25 mouse cellular contexts compared by ENCODE assay signal in genomic region chr5:139248846-139249245, GRCm38 (mm10). TPM values are rescaled to one million over a fixed set of nuclear protein-coding genes. Genes with fewer than 3 reads are reported as not detected.
DNase-seq lines count a peak whose midpoint lies in the region; ATAC-seq lines count a peak whose summit lies in the region.
"Had no signal": no experiment of that assay in that cellular context is flagged by ENCODE, and none has a peak within 500 bp of the region (broad histone marks: within the 10 kb centered on the region; RNA-seq: fewer than 3 reads in every experiment).

No protein-coding gene starts in this region.

- no peak overlapping the region for H3K4me2 ChIP-seq in midbrain, embryonic 11.5 days
- H3K4me2 ChIP-seq in midbrain, embryonic 15.5 days: no peak overlapping the region
- H3K4me2 ChIP-seq: embryonic facial prominence, embryonic 12.5 days; embryonic facial prominence, embryonic 15.5 days; hindbrain, embryonic 12.5 days had no signal

- H3K4me3 ChIP-seq in midbrain, embryonic 11.5 days (ENCODE audit: low read depth, low read length): no peak overlapping the region
- no peak overlapping the region for H3K4me3 ChIP-seq in midbrain, embryonic 15.5 days
- H3K4me3 ChIP-seq: embryonic facial prominence, embryonic 12.5 days; embryonic facial prominence, embryonic 15.5 days; heart, adult 2 months; heart, embryonic 10.5 days; hindbrain, embryonic 12.5 days had no signal

- peak; percentile 54 for DNase-seq in cerebellum, adult 11-12 months
- DNase-seq in cerebellum, adult 18-20 months: no peak
- DNase-seq in midbrain, embryonic 11.5 days (ENCODE audit: low spot score, missing footprints): peak; percentile 44
- DNase-seq in adrenal gland, postnatal 10 days: peak; percentile 73
- DNase-seq in adrenal gland, postnatal 36 days: peak; percentile 77 to 86
- DNase-seq in right cerebral cortex, postnatal 4 days: no peak
- no peak for DNase-seq in ovary, postnatal 36 days (ENCODE audit: low spot score)
- DNase-seq: cerebellum, adult 2 months; cerebellum, adult 9-11 months; cerebellum, postnatal 25 days; forebrain, postnatal 0 days; gastrocnemius, postnatal 25 days; heart, adult 2 months; kidney, adult 18-20 months had no signal

- H3K4me1 ChIP-seq in midbrain, embryonic 11.5 days (ENCODE audit: control insufficient read depth, insufficient read depth, low read length): peaks cover 10% of the 10 kb centered on the region
- peaks cover 13% of the 10 kb centered on the region for H3K4me1 ChIP-seq in midbrain, embryonic 15.5 days

- 80% methylated on average over 3 of the region's 3 CpGs for WGBS in midbrain, embryonic 11.5 days
- WGBS in midbrain, embryonic 15.5 days: 76% methylated on average over 3 of the region's 3 CpGs

- H3K27ac ChIP-seq in midbrain, embryonic 11.5 days (ENCODE audit: low read depth, low read length): no peak overlapping the region
- H3K27ac ChIP-seq in midbrain, embryonic 15.5 days: no peak overlapping the region
- H3K27ac ChIP-seq: embryonic facial prominence, embryonic 12.5 days; embryonic facial prominence, embryonic 15.5 days; heart, adult 2 months; heart, embryonic 10.5 days; hindbrain, embryonic 12.5 days had no signal

- no peak for ATAC-seq in midbrain, embryonic 11.5 days (ENCODE audit: low FRiP score)
- ATAC-seq in midbrain, embryonic 15.5 days (replicated peaks): no peak
- ATAC-seq: activated CD4-positive, CD25-positive, alpha-beta regulatory T cell, adult 4 months; CD4-positive, CD25-positive, alpha-beta regulatory T cell, adult 4 months; forebrain, embryonic 14.5 days; forebrain, postnatal 0 days; hindbrain, embryonic 16.5 days; inflammation-experienced regulatory T-cells, adult 6 months; intestine, embryonic 16.5 days had no signal

- no peak overlapping the region for H3K9ac ChIP-seq in midbrain, embryonic 11.5 days (ENCODE audit: low read length)
- H3K9ac ChIP-seq in midbrain, embryonic 15.5 days: no peak overlapping the region
- H3K9ac ChIP-seq: embryonic facial prominence, embryonic 12.5 days; embryonic facial prominence, embryonic 15.5 days; forebrain, postnatal 0 days; hindbrain, embryonic 12.5 days had no signal

- H3K9me3 ChIP-seq in midbrain, embryonic 11.5 days (ENCODE audit: control insufficient read depth, low read length): no peaks in the 10 kb centered on the region
- H3K9me3 ChIP-seq in midbrain, embryonic 15.5 days: no peaks in the 10 kb centered on the region
- H3K9me3 ChIP-seq: embryonic facial prominence, embryonic 12.5 days; embryonic facial prominence, embryonic 15.5 days; heart, embryonic 10.5 days; hindbrain, embryonic 12.5 days had no signal

- no peaks in the 10 kb centered on the region for H3K27me3 ChIP-seq in midbrain, embryonic 11.5 days (ENCODE audit: control insufficient read depth, insufficient read depth, low read length)
- no peaks in the 10 kb centered on the region for H3K27me3 ChIP-seq in midbrain, embryonic 15.5 days (replicated peaks)
- H3K27me3 ChIP-seq: embryonic facial prominence, embryonic 12.5 days; embryonic facial prominence, embryonic 15.5 days; hindbrain, embryonic 12.5 days had no signal

- peaks cover 18% of the 10 kb centered on the region for H3K36me3 ChIP-seq in midbrain, embryonic 11.5 days (ENCODE audit: control insufficient read depth, insufficient read depth, low read length)
- H3K36me3 ChIP-seq in midbrain, embryonic 15.5 days (replicated peaks): peaks cover 47% of the 10 kb centered on the region

RNA-seq across cellular contexts. Expression of gene Get4, which starts 3.3 kb away (rescaled TPM):
- 118 and 123 TPM in 2 replicates for polyA plus RNA-seq in midbrain, embryonic 11.5 days (2014; fragmentation: Nextera tagmentation; extraction: Ambion mirVana)
- polyA plus RNA-seq in midbrain, embryonic 15.5 days (2015; fragmentation: Nextera tagmentation; extraction: Ambion mirVana): 119 and 127 TPM in 2 replicates
- 10 to 100 TPM; 69.6 to 82.9 TPM for total RNA-seq in adrenal gland, postnatal 10 days (2021)
- 10 to 100 TPM; 80.1 to 97.0 TPM for total RNA-seq in adrenal gland, postnatal 36 days (2021)

RNA-seq across cellular contexts. Expression of gene Sun1, which starts 48.4 kb away (rescaled TPM):
- 41.9 and 44.6 TPM in 2 replicates for polyA plus RNA-seq in midbrain, embryonic 11.5 days (2014; fragmentation: Nextera tagmentation; extraction: Ambion mirVana)
- 51.3 and 54.3 TPM in 2 replicates for polyA plus RNA-seq in midbrain, embryonic 15.5 days (2015; fragmentation: Nextera tagmentation; extraction: Ambion mirVana)
- total RNA-seq in adrenal gland, postnatal 10 days (2021): 10 to 100 TPM; 59.5 to 78.6 TPM
- 100 to 1,000 TPM in 1 of 2 experiments, 10 to 100 TPM in 1; 73.4 to 105 TPM for total RNA-seq in adrenal gland, postnatal 36 days (2021)

Comparison
In these comparisons a context has a peak if more than half of its experiments do, and no peak if none do; other contexts are left out.
1. DNase-seq: peak in cerebellum, adult 11-12 months (single experiment), midbrain, embryonic 11.5 days (single experiment), adrenal gland, postnatal 10 days (single experiment) and adrenal gland, postnatal 36 days (2 of 2); none in cerebellum, adult 18-20 months (0 of 2), right cerebral cortex, postnatal 4 days (single experiment) and ovary, postnatal 36 days (single experiment).